In the genomic region with DNA sequence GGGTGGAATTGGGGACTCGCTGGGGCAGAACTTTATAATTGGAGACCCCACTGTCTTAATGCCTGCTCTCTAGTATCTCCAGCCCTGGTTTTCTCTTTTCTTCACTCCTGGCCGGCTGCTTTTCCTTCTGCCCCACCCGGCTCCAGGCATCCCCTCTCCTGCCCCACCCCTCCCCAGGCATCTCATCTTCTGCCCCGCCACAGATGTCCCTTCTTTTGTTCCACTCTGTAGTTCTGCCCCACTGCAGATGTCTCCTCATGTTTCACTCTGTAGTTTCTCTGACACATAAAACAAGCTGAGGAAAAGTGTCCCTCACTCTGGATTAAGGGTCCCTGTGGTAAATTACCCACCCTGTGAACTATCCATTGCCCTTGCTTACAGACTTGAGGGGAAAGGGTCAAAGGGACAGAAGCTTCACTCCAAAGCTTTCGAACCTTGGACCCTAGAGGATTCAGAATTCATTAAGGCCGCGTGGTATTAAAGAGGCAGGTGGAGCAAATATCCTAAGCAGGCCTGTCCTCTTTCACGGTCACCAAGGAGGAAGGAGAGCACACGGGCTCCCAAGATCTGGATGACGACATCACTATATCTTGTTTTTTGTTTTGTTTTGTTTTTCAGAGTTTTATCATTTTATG, we compare ENCODE assay signal across 17 mouse cellular contexts. TPM values are rescaled to one million over a fixed set of nuclear protein-coding genes. Genes with fewer than 3 reads are reported as not detected.
"Had no signal": no experiment of that assay in that cellular context is flagged by ENCODE, and none has a peak within 500 bp of the region (broad histone marks: within the 10 kb centered on the region; RNA-seq: fewer than 3 reads in every experiment).

No protein-coding gene starts in this region.

- H3K9me3 ChIP-seq: limb, embryonic 13.5 days; liver, embryonic 15.5 days; midbrain, embryonic 13.5 days; neural tube, embryonic 12.5 days had no signal

- ATAC-seq: inflammation-experienced regulatory T-cells, adult 6 months; intestine, postnatal 0 days; lung, postnatal 0 days; midbrain, embryonic 13.5 days had no signal

- H3K36me3 ChIP-seq: limb, embryonic 13.5 days; liver, embryonic 15.5 days; midbrain, embryonic 13.5 days; neural tube, embryonic 12.5 days had no signal

- H3K4me1 ChIP-seq: limb, embryonic 13.5 days; midbrain, embryonic 13.5 days; neural tube, embryonic 12.5 days had no signal

- H3K4me3 ChIP-seq: limb, embryonic 13.5 days; liver, embryonic 15.5 days; midbrain, embryonic 13.5 days; neural tube, embryonic 12.5 days had no signal

- H3K4me2 ChIP-seq: limb, embryonic 13.5 days; liver, embryonic 15.5 days; midbrain, embryonic 13.5 days; neural tube, embryonic 12.5 days had no signal

- DNase-seq: layer of hippocampus, adult 9-11 months; layer of hippocampus, postnatal 36 days; left cerebral cortex, postnatal 4 days; lung, adult 2 months; lung, postnatal 36 days; right cerebral cortex, postnatal 4 days; spleen, adult 18-20 months; thymus, adult 18-20 months; thymus, postnatal 14 days had no signal

- H3K27me3 ChIP-seq: limb, embryonic 13.5 days; midbrain, embryonic 13.5 days; neural tube, embryonic 12.5 days had no signal

- H3K27ac ChIP-seq: limb, embryonic 13.5 days; liver, embryonic 15.5 days; midbrain, embryonic 13.5 days; neural tube, embryonic 12.5 days had no signal

- H3K9ac ChIP-seq: limb, embryonic 13.5 days; liver, embryonic 15.5 days; midbrain, embryonic 13.5 days; neural tube, embryonic 12.5 days had no signal

RNA-seq across cellular contexts. Expression of a gene that starts 7.8 kb away (rescaled TPM):
- total RNA-seq: liver, adult 2 months had no signal
